Mouse (Mus musculus) thymus, postnatal 14 days (tissue): ENCODE data around the gene Tex29.

Experiments
- DNase-seq: peaks from one replicate; pipeline ENCODE4 v3.0.0; 2021

Tex29 gene

GRCm38 (mm10) chr8:11840174-11840573, at the start of gene Tex29:
Gene Tex29 (plus strand): TSS chr8:11840474.
- no peak for DNase-seq

- DNase-seq, result no peak
These were observed 45.3 kb upstream of the Tex29 start for GRCm38 (mm10) chr8:11794956-11795355.

DNA sequence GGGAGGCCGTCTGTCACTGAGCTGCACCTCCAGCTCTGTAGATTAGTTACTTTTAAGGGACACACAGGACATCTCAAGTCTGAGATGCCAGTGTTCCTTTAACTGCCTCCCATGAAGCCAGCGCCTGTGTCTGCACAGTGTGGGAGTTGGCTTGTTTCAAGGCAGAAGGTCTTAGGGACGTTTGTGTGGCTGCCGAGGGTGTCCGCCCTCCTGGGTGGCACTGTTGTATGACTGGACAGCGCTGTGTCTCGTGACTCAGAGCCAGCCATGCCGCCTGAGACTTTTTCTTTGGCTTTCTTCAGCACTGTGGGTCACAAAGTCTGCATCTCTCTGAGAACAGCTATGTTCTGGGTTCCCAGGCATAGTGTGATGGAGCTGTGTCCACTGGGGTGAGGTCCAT, 43.1 kb upstream of the Tex29 start:
- no peak for DNase-seq

- no peak for DNase-seq
These were observed 42.4 kb upstream of the Tex29 start for GRCm38 (mm10) chr8:11797729-11798479.

- no peak for DNase-seq
These were observed 41.8 kb upstream of the Tex29 start for GRCm38 (mm10) chr8:11798480-11798867.

DNA sequence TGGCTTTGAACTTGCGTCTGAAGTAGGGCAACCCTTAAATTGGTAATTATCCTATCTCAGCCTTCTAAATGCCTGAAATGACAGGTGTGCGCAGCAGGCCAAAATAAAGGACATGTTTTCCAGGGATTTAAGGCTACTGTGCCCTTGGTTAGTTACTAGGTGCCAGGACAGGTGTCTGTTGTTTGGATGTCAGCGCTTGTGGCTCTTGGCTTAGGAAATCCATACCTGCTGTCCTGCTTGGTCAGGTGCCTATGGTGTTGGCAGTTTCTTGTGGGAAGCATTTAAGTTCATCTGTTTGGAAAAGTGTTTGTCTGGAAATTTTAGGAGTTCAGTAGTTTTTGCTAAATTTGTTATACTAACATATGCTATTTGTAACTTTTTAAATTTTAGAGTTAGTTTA, 41.2 kb upstream of the Tex29 start:
- no peak for DNase-seq

GRCm38 (mm10) chr8:11800481-11800880, 39.8 kb upstream of the Tex29 start:
- DNase-seq, result no peak

- no peak for DNase-seq
These were observed 38.7 kb upstream of the Tex29 start for GRCm38 (mm10) chr8:11801571-11801970.

GRCm38 (mm10) chr8:11804914-11805313, 35.4 kb upstream of the Tex29 start:
- no peak for DNase-seq

DNA sequence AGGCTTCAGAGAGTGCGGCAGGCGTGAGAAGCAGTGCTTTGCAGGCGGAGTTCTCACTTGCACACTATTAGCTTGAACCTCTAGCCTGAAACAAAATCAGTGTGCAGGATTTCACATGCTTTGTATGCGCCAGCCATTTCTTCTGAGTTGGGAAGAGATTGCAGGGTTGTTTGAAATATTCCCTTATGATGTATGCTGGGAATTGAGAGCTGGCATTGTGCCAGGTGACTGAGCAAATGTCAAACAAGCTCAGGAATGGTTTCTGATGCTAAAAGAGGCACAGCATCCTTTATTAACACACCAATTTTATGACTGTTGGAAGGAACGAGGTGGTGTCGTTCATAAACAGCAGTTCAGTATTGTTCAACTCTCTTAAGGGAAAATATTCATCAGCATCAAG, 34.0 kb upstream of the Tex29 start:
- DNase-seq, result no peak

DNA sequence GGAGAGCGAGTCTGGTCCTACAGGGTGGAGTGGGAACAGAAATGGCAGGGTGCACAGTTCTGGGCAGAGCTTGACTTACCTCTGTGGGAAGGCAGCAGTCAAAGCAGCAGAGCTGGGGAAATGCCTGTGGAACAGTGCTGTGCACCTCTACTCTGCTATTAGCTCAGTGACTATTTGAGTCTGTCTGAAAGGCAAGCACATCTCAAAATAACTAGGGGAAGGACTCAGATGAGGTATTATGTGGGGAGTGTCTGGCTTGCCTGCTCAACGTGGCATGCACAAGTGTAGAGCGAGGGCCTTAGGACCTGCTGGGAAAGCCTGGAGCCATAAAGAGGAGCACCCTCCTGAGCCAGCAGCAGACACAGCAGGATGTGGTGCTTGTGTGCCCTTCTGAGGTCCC, 32.9 kb upstream of the Tex29 start:
- DNase-seq, result no peak

- DNase-seq, result no peak
These were observed 32.2 kb upstream of the Tex29 start for GRCm38 (mm10) chr8:11808047-11808446.

DNA sequence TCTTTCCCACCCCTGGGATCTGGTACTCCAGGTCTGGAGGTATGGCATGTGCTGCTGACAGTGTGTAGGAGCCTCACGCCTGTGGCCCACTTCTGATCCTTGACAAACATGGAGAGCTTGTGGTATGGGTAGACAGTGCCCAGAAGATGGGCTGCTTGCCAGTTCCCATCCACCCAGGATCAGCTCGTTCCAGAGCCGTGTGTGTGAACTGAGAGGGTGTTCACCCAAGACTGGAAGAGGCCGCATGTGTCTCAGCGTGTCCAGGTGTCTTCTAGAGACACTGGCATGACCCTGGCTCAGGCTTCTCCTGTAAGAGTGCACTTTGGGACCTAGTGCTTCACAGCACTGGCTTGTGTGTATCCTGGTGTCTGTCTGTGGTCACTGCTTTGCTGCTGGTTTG, 29.8 kb upstream of the Tex29 start:
- DNase-seq, result no peak

DNA sequence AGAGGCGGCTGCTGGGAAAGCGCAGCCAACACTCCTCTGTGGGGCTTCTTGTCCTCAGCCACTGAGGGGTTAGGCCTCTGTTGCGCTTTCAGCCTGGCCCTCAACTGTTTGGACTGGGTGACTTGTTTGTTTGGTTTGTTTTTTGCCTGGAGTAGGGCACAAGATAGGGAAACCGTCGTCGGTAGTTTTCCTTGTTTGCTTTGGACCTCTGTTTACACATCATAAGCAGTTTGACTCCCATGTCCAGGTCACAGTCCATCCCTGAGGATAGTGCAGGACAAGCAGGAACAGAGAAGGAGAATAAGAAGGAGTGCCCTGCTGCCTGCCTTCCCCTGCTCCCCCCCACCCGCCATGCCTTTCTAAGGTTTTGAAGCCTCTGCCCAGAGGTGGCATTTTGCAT, 26.5 kb upstream of the Tex29 start:
- DNase-seq, result no peak

GRCm38 (mm10) chr8:11815206-11815605, 25.1 kb upstream of the Tex29 start:
- DNase-seq, result no peak

DNA sequence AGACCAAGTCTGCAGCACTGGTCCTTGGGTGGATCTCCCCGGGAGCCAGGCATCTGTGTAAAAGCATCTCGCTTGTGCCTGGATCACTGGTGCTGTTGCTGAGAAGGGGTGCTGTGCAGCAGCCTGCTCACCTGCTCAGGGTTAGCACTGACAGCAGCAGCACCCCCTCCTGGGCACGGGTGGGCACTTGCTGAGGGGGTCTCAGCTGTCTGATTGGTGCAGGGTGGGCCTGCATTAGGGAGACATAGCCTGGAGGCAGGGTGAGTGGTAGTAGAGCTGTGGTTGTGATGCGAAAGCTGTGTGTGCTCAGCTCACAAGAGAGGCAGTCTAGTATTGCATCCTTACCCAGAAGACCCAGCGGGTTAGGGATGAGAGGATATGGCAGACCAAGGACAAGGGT, 20.1 kb upstream of the Tex29 start:
- DNase-seq, result no peak

- DNase-seq, result no peak
These were observed 19.7 kb upstream of the Tex29 start for GRCm38 (mm10) chr8:11820568-11820967.

DNA sequence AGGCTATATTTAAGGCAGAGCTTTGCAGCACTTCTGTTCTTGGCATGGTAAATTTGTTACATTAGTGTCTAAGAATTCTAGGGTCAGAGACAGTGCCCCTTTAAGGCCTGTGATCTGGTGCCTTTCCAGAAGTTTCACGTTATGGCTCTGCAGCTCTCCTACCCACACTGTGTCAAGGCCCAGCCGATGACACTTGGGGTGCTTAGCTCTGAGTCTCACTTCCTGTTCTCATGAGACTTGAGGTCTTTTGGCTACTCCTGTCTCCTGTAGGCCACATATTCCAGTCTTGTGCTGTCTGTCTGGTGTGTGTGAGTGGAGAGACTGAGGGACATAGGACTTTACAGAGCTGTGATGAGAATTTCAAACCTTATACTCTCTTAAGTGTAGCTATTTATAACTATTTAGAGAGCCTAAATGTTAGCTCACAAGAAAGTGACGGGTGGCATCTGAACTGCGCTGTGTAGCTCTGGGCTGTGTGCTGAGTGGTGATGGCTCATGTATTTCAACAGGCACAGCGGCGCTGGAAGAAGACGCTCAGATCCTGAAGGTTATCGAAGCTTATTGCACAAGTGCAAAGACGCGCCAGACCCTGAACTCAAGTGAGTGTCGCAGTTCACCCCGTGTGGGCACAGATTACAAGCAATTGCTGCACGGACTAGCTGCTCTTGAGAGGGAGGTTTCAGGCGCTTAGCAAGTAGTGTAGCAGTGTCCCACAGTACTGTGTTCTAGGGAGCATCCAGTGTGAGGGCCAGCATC, 18.6 kb upstream of the Tex29 start:
- no peak for DNase-seq

- no peak for DNase-seq
These were observed 17.7 kb upstream of the Tex29 start for GRCm38 (mm10) chr8:11822550-11823060.

- DNase-seq, result no peak
These were observed 14.5 kb upstream of the Tex29 start for GRCm38 (mm10) chr8:11825756-11826155.

GRCm38 (mm10) chr8:11827312-11827711, 13.0 kb upstream of the Tex29 start:
- no peak for DNase-seq

DNA sequence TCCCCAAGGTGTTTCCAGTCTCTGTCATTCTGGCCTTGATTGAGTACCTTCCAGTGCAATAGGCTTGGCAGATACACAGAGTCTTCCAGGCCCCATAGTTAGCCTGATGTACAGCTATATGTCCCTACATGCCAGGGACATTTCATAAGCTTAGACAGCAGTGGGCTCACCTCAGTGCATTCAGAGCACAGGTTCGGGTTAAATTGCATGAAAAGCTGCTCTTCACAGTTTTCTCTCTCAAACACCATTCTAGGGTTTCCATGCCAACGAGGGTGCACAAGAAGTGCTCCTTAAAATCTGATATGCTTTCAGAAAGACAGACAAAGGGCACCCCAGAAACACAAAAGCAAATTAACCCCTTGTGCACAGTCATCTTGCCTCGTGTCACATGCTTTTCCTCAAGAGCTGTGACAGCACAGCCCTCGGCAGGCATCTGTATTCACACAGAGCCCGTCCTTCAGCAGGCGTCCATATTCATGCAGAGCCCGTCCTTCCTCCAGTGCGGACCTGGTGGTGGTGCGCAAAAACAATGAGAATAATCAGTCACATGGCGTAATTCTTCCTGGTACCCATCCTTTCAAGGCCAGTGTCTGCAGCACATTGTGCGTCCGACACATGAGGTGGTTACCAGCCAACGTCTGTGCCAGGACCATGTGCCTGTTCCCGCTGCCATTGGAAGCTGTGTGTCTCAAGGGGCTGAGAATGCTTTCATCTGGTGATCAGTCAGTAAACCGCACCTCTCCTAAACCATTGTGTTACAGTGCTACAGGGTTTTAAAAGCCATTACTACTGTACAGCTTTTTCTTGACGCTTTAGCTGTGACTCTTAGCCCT, 9.8 kb upstream of the Tex29 start:
- no peak for DNase-seq

- no peak for DNase-seq
These were observed 9.1 kb upstream of the Tex29 start for GRCm38 (mm10) chr8:11831174-11831573.
